Mouse (Mus musculus): Measurements from ENCODE around the gene Stk26. TPM values are rescaled to one million over a fixed set of nuclear protein-coding genes. Genes with fewer than 3 reads are reported as not detected.

Gene Stk26
- polyA plus RNA-seq, 1 experiment, result 7.1 TPM

GRCm38 (mm10) chrX:50918754-50919153 is 77.9 kb downstream of the Stk26 start:
- TF ChIP-seq POLR2A (IDR thresholded peaks at IDR 0.05; ENCODE audit: low read depth, low read length), result no peak
- TF ChIP-seq CTCF (IDR thresholded peaks at IDR 0.05; ENCODE audit: extremely low read depth, insufficient read depth, insufficient read length, insufficient replicate concordance), result no peak
- Histone ChIP-seq H3K4me1 (ENCODE audit: control insufficient read depth, insufficient read depth, insufficient read length) (no peaks in the 10 kb centered on the region), H3K27ac (ENCODE audit: insufficient read depth, low read length) (no peak overlapping the region), H3K36me3 (ENCODE audit: control insufficient read depth, insufficient read depth, low read length) (no peaks in the 10 kb centered on the region), H3K4me3 (ENCODE audit: extremely low read depth, insufficient read depth, insufficient read length) (no peak overlapping the region), H3K27me3 (ENCODE audit: control insufficient read depth, insufficient read depth, low read length) (no peaks in the 10 kb centered on the region)
- WGBS, result 78% methylated on average over 3 of the region's 3 CpGs
- no peak for DNase-seq (ENCODE audit: low read depth in 1 of 2, low spot score in 2 of 2)

- no peak overlapping the region for H3K4me3 ChIP-seq (ENCODE audit: extremely low read depth, insufficient read depth, insufficient read length)
- no peaks in the 10 kb centered on the region for H3K4me1 ChIP-seq (ENCODE audit: control insufficient read depth, insufficient read depth, insufficient read length)
- H3K27ac ChIP-seq (ENCODE audit: insufficient read depth, low read length), result no peak overlapping the region
- WGBS, result 74% methylated on average over 18 of the region's 18 CpGs
- no peaks in the 10 kb centered on the region for H3K27me3 ChIP-seq (ENCODE audit: control insufficient read depth, insufficient read depth, low read length)
- no peak for DNase-seq (ENCODE audit: low read depth in 1 of 2, low spot score in 2 of 2)
- H3K36me3 ChIP-seq (ENCODE audit: control insufficient read depth, insufficient read depth, low read length), result no peaks in the 10 kb centered on the region
- TF ChIP-seq POLR2A (IDR thresholded peaks at IDR 0.05; ENCODE audit: low read depth, low read length) (no peak), CTCF (IDR thresholded peaks at IDR 0.05; ENCODE audit: extremely low read depth, insufficient read depth, insufficient read length, insufficient replicate concordance) (no peak)
Observed at GRCm38 (mm10) chrX:50924629-50925364, 84.0 kb downstream of the Stk26 start.

- 78% methylated on average over 10 of the region's 10 CpGs for WGBS
- TF ChIP-seq CTCF (IDR thresholded peaks at IDR 0.05; ENCODE audit: extremely low read depth, insufficient read depth, insufficient read length, insufficient replicate concordance), result no peak
- TF ChIP-seq POLR2A (IDR thresholded peaks at IDR 0.05; ENCODE audit: low read depth, low read length), result no peak
- Histone ChIP-seq H3K4me1 (ENCODE audit: control insufficient read depth, insufficient read depth, insufficient read length) (no peaks in the 10 kb centered on the region), H3K36me3 (ENCODE audit: control insufficient read depth, insufficient read depth, low read length) (no peaks in the 10 kb centered on the region), H3K27ac (ENCODE audit: insufficient read depth, low read length) (no peak overlapping the region), H3K4me3 (ENCODE audit: extremely low read depth, insufficient read depth, insufficient read length) (no peak overlapping the region), H3K27me3 (ENCODE audit: control insufficient read depth, insufficient read depth, low read length) (no peaks in the 10 kb centered on the region)
- DNase-seq (ENCODE audit: low read depth in 1 of 2, low spot score in 2 of 2), result no peak
Observed at GRCm38 (mm10) chrX:50926893-50927545, 86.2 kb downstream of the Stk26 start.

GRCm38 (mm10) chrX:50930309-50930708 is 89.5 kb downstream of the Stk26 start:
- Histone ChIP-seq H3K4me1 (ENCODE audit: control insufficient read depth, insufficient read depth, insufficient read length) (no peaks in the 10 kb centered on the region), H3K27ac (ENCODE audit: insufficient read depth, low read length) (no peak overlapping the region), H3K4me3 (ENCODE audit: extremely low read depth, insufficient read depth, insufficient read length) (no peak overlapping the region), H3K27me3 (ENCODE audit: control insufficient read depth, insufficient read depth, low read length) (no peaks in the 10 kb centered on the region), H3K36me3 (ENCODE audit: control insufficient read depth, insufficient read depth, low read length) (no peaks in the 10 kb centered on the region)
- TF ChIP-seq POLR2A (IDR thresholded peaks at IDR 0.05; ENCODE audit: low read depth, low read length), result no peak
- no peak for TF ChIP-seq CTCF (IDR thresholded peaks at IDR 0.05; ENCODE audit: extremely low read depth, insufficient read depth, insufficient read length, insufficient replicate concordance)
- WGBS, result 48% methylated on average over 3 of the region's 3 CpGs
- peak in 1 of 2 experiments; percentile 5 for DNase-seq (ENCODE audit: low read depth in 1 of 2, low spot score in 2 of 2)

- H3K27me3 ChIP-seq (ENCODE audit: control insufficient read depth, insufficient read depth, low read length), result no peaks in the 10 kb centered on the region
- no peaks in the 10 kb centered on the region for H3K4me1 ChIP-seq (ENCODE audit: control insufficient read depth, insufficient read depth, insufficient read length)
- no peak overlapping the region for H3K4me3 ChIP-seq (ENCODE audit: extremely low read depth, insufficient read depth, insufficient read length)
- no peaks in the 10 kb centered on the region for H3K36me3 ChIP-seq (ENCODE audit: control insufficient read depth, insufficient read depth, low read length)
- TF ChIP-seq CTCF (IDR thresholded peaks at IDR 0.05; ENCODE audit: extremely low read depth, insufficient read depth, insufficient read length, insufficient replicate concordance), result no peak
- WGBS, result 83% methylated on average over 3 of the region's 3 CpGs
- no peak for DNase-seq (ENCODE audit: low read depth in 1 of 2, low spot score in 2 of 2)
- H3K27ac ChIP-seq (ENCODE audit: insufficient read depth, low read length), result no peak overlapping the region
Observed at GRCm38 (mm10) chrX:50937117-50937516, 96.3 kb downstream of the Stk26 start.

- H3K36me3 ChIP-seq (ENCODE audit: control insufficient read depth, insufficient read depth, low read length), result no peaks in the 10 kb centered on the region
- WGBS, result 81% methylated on average over 14 of the region's 14 CpGs
- no peak for DNase-seq (ENCODE audit: low read depth in 1 of 2, low spot score in 2 of 2)
- H3K27ac ChIP-seq (ENCODE audit: insufficient read depth, low read length), result no peak within 1 kb of the TSS
- no peak within 1 kb of the TSS for H3K4me3 ChIP-seq (ENCODE audit: extremely low read depth, insufficient read depth, insufficient read length)
- no peaks in the 10 kb centered on the region for H3K27me3 ChIP-seq (ENCODE audit: control insufficient read depth, insufficient read depth, low read length)
- TF ChIP-seq CTCF (IDR thresholded peaks at IDR 0.05; ENCODE audit: extremely low read depth, insufficient read depth, insufficient read length, insufficient replicate concordance) (no peak), POLR2A (IDR thresholded peaks at IDR 0.05; ENCODE audit: low read depth, low read length) (no peak)
- no peaks in the 10 kb centered on the region for H3K4me1 ChIP-seq (ENCODE audit: control insufficient read depth, insufficient read depth, insufficient read length)
Observed at GRCm38 (mm10) chrX:50942610-50943009, 101.8 kb downstream of the Stk26 start, which contains the start of gene Frmd7. Gene Frmd7, minus strand, starts transcription at chrX:50942710.

Other genes with a start within 250 kb of the Stk26 start
- gene Frmd7, start 101.7 kb downstream of the Stk26 start, polyA plus RNA-seq (2012; rRNA removed), result not detected in 2 replicates
- gene Rap2c, start 177.0 kb downstream of the Stk26 start, polyA plus RNA-seq (2012; rRNA removed), result 1.7 and 2.0 TPM in 2 replicates